Mouse (Mus musculus) c-Kit-positive CD71-positive TER-119-negative erythroid progenitor cells, embryonic 14.5 days (primary cell): ENCODE measurements around the gene Creg2.
"Not testable (repeated sequence)": the region's sequence is repeated elsewhere in the genome, so short reads cannot be mapped to it uniquely, and the experiment has no call there.

Source experiments
- DNase-seq: peaks from one replicate; pipeline ENCODE4 v3.0.0-alpha.2; 2013; ENCODE audit warnings: low read depth

Gene Creg2

DNA sequence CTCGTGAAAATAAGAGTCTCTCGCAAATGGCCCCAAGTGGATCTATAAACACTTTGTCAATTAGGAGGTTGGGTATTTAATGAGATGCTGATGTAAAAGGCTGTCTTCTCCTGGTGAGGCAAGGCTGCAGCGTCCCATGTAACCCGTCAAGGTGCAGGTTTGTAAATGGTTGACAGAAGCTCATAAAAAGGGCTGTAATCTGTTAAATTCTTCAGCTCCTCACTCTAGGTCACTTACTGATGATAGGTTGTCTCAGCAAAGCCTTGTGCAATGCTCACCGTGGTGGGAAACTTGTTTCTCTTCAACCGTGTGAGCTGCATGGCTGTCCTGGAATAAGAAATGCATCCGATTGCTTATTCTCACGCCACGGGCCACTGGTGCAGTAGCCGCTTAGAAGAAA lies 57.4 kb downstream of the Creg2 start:
- no peak for DNase-seq

- no peak for DNase-seq
These were observed 59.2 kb downstream of the Creg2 start for GRCm38 (mm10) chr1:39592090-39592489.

DNA sequence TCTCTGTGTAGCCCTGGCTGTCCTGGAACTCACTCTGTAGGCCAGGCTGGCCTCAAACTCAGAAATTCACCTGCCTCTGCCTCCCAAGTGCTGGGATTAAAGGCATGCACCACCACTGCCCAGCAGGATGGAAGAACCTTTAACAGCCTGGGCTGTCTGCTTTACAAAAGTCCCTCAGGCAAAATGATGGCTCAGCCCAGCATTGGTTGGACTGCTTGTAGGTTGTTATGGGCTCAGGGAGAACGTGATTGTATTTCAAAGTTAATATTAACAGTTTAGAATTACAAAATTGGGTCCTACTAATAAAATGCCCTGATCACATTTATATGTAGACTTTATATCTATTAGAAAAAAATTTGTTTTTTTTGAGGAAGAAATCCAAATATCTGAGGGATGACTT lies 59.7 kb downstream of the Creg2 start:
- DNase-seq: not testable (repeated sequence)

- no peak for DNase-seq
These were observed 61.1 kb downstream of the Creg2 start for GRCm38 (mm10) chr1:39590193-39590592.

GRCm38 (mm10) chr1:39585416-39585815 lies 65.9 kb downstream of the Creg2 start:
- no peak for DNase-seq

- DNase-seq: no peak
These were observed 68.1 kb downstream of the Creg2 start for GRCm38 (mm10) chr1:39583173-39583572.

- DNase-seq: no peak
These were observed 70.1 kb downstream of the Creg2 start for GRCm38 (mm10) chr1:39581215-39581614.

DNA sequence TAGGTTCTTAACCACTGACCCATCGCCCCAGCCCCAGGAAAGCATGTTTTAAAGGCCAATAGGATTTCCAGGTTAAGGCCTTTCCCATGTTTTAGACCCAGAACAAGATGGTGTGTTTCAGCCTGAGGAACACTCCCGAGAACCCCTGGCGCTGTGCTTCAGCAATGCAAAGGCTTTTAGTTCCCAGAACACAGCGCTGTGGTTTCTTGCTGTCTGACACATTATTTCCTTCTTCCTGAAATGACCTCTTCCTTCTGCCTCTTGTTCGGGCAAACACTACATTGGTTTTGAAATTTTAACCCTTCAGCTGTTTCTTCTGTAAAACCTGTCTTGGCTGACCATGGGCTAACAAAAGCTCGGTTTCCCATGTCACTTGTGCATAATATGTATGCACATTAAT lies 72.1 kb downstream of the Creg2 start:
- DNase-seq: no peak

DNA sequence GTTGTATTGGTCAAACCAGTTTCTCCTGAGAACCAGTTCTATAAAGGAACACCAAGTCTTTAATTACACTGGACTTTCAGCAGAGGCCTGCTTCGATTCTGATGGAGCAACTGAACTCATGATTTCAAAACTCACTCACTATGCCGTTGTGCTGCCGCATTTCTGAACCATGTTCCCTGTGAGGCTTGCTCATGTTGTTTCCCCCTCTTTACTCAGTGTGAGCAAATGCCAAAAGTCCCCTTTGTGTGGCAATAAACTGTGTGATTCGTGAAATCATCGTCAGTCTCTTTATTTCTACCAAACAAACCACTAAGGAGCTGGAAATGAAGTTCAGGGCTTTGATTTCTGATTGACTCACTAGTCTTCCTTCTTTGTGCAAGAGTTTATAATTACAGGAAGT lies 72.8 kb downstream of the Creg2 start:
- no peak for DNase-seq

- DNase-seq: peak; percentile 75
These were observed 74.0 kb downstream of the Creg2 start, which contains the start of gene Rnf149 for GRCm38 (mm10) chr1:39577253-39577705. Gene Rnf149 (minus strand): TSS chr1:39577405.

DNA sequence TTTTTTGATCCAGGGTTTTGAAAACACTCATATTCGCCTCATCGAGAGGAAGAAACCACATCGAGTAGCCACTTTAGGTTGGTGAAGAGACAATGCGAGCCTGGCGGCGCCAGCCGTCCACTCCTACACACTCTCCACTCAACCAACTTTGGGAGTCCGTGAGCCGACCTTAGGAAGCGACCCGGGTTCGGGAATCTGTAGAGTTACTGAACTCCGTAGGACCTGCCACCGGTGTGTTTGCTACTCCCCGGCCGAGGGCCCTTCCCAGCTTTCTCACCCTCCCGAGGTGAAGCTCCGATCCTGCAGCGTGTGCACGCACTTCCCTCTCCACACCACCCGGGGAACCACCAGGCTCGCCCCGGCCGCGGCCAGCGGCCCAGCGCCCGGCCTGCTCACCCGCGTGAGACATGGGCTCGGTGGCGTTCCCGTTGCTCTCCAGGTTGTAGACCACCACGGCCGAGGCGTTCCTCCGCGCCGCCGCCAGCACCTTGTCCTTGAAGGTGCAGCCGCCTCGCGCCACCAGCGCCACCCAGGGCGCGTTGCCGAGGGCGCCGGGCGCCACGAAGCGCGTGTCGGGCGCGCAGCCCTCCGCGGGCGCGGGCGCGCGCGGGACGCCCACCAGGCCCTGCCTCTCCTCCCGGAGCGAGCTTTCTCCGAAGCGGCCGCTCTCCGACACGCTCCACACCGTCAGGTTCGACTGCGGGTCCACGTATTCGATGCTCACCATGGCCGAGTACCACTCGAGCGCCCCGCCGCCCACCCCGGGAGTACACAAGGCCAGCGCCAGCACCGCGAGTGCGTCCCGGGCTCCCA lies 74.6 kb downstream of the Creg2 start:
- DNase-seq: peak; percentile 34

GRCm38 (mm10) chr1:39575778-39576375 lies 75.4 kb downstream of the Creg2 start:
- peak; percentile 11 for DNase-seq

GRCm38 (mm10) chr1:39573890-39574289 lies 77.4 kb downstream of the Creg2 start:
- DNase-seq: no peak

DNA sequence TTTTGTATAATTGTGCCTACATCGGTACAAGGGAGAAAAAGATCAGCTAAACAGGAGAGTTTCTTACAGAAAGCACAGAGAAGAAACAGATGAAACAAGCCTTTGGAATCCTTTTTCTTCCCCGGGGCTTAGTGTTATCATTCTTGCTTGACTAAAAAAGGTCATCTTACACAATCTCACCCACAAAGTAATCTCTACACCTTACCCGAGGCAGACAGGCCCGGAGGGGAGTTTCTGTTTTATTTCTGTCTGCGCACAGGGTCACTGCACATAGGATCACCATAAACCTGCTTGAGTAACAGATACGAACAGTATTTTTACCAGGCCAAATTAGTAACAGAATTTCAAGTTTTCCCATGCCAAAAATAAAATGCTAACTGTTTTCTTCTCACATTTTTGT lies 79.6 kb downstream of the Creg2 start:
- no peak for DNase-seq
